Comparison of ENCODE assay signal across 20 mouse cellular contexts in genomic region chr8:125335171-125335570, GRCm38 (mm10).
DNase-seq lines count a peak whose midpoint lies in the region; ATAC-seq and TF ChIP-seq lines count a peak whose summit lies in the region.
"Had no signal": no experiment of that assay in that cellular context is flagged by ENCODE, and none has a peak within 500 bp of the region (broad histone marks: within the 10 kb centered on the region; RNA-seq: fewer than 3 reads in every experiment).

No protein-coding gene starts in this region.

- TF ChIP-seq EP300 in heart, adult 2 months (IDR thresholded peaks at IDR 0.05; ENCODE audit: insufficient read depth, low read depth, low read length): no peak

- H3K36me3 ChIP-seq in heart, embryonic 13.5 days: no peaks in the 10 kb centered on the region
- no peaks in the 10 kb centered on the region for H3K36me3 ChIP-seq in heart, adult 2 months (ENCODE audit: control insufficient read depth, insufficient read depth, low read length)
- no peaks in the 10 kb centered on the region for H3K36me3 ChIP-seq in midbrain, embryonic 12.5 days
- H3K36me3 ChIP-seq in midbrain, embryonic 16.5 days (ENCODE audit: control insufficient read depth, insufficient read depth, low read length): no peaks in the 10 kb centered on the region
- H3K36me3 ChIP-seq: limb, embryonic 12.5 days; liver, embryonic 12.5 days had no signal

- H3K4me3 ChIP-seq in heart, embryonic 13.5 days: no peak overlapping the region
- no peak overlapping the region for H3K4me3 ChIP-seq in heart, adult 2 months
- H3K4me3 ChIP-seq in midbrain, embryonic 12.5 days: no peak overlapping the region
- H3K4me3 ChIP-seq in midbrain, embryonic 16.5 days (ENCODE audit: low read depth, low read length): no peak overlapping the region
- H3K4me3 ChIP-seq: gastrocnemius, adult 2 months; limb, embryonic 12.5 days; liver, embryonic 12.5 days had no signal

- H3K27me3 ChIP-seq in heart, embryonic 13.5 days (replicated peaks): peaks cover 7% of the 10 kb centered on the region; the same call in 1 of the 2 replicates
- H3K27me3 ChIP-seq in heart, adult 2 months (ENCODE audit: control insufficient read depth, insufficient read depth, low read length): no peaks in the 10 kb centered on the region
- H3K27me3 ChIP-seq in midbrain, embryonic 12.5 days: peaks cover 83% of the 10 kb centered on the region
- H3K27me3 ChIP-seq in midbrain, embryonic 16.5 days (ENCODE audit: control insufficient read depth, insufficient read depth, low read depth, low read length): no peaks in the 10 kb centered on the region
- H3K27me3 ChIP-seq: limb, embryonic 12.5 days; liver, embryonic 12.5 days; Patski had no signal

- TF ChIP-seq POLR2A in heart, adult 2 months (IDR thresholded peaks at IDR 0.05; ENCODE audit: insufficient read depth, low read depth, low read length): no peak

- no peak overlapping the region for H3K9ac ChIP-seq in heart, embryonic 13.5 days
- no peak overlapping the region for H3K9ac ChIP-seq in heart, adult 2 months (ENCODE audit: low read depth, low read length)
- H3K9ac ChIP-seq in midbrain, embryonic 12.5 days (replicated peaks): no peak overlapping the region
- H3K9ac ChIP-seq in midbrain, embryonic 16.5 days (ENCODE audit: low read depth, low read length): no peak overlapping the region
- H3K9ac ChIP-seq: limb, embryonic 12.5 days; liver, embryonic 12.5 days had no signal

- no peak for DNase-seq in heart, adult 2 months
- DNase-seq in ZHBTc4 (ENCODE audit: low read depth, low spot score) (peak; percentile 54), adipocyte (ENCODE audit: low spot score) (no peak)
- no peak for DNase-seq in gastrocnemius, adult 18-20 months (ENCODE audit: low spot score)
- DNase-seq: adrenal gland, postnatal 25 days; cerebellum, adult 11 months; embryo, embryonic 11 days; gastrocnemius, adult 2 months; kidney, adult 11 months; lung, adult 2 months; lung, postnatal 36 days had no signal

- no peak overlapping the region for H3K4me2 ChIP-seq in heart, embryonic 13.5 days
- H3K4me2 ChIP-seq in midbrain, embryonic 12.5 days (replicated peaks): no peak overlapping the region
- H3K4me2 ChIP-seq in midbrain, embryonic 16.5 days (ENCODE audit: low read length): no peak overlapping the region
- H3K4me2 ChIP-seq: limb, embryonic 12.5 days; liver, embryonic 12.5 days had no signal

- TF ChIP-seq CTCF in heart, adult 2 months (IDR thresholded peaks at IDR 0.05): no peak

- ATAC-seq in heart, embryonic 13.5 days (ENCODE audit: extremely low read depth, insufficient number of reproducible peaks, low FRiP score, low TSS enrichment): no peak
- ATAC-seq in midbrain, embryonic 12.5 days (ENCODE audit: low FRiP score, low read depth): no peak
- no peak for ATAC-seq in midbrain, embryonic 16.5 days
- ATAC-seq: forebrain, embryonic 16.5 days; liver, embryonic 12.5 days; Patski had no signal

- 53% methylated on average over 6 of the region's 6 CpGs for WGBS in heart, embryonic 13.5 days
- 77% methylated on average over 6 of the region's 6 CpGs for WGBS in heart, adult 2 months
- WGBS in midbrain, embryonic 12.5 days: 30% methylated on average over 6 of the region's 6 CpGs
- 37% methylated on average over 6 of the region's 6 CpGs for WGBS in midbrain, embryonic 16.5 days

- peak overlapping the region; percentile 16; the same call in 1 of the 2 replicates for H3K27ac ChIP-seq in heart, embryonic 13.5 days (replicated peaks)
- no peak overlapping the region for H3K27ac ChIP-seq in heart, adult 2 months
- H3K27ac ChIP-seq in midbrain, embryonic 12.5 days (replicated peaks): peak overlapping the region; percentile 52
- no peak overlapping the region for H3K27ac ChIP-seq in midbrain, embryonic 16.5 days (ENCODE audit: low read length)
- H3K27ac ChIP-seq: gastrocnemius, adult 2 months; kidney, postnatal 0 days; limb, embryonic 12.5 days; liver, embryonic 12.5 days; stomach, postnatal 0 days had no signal

- no peaks in the 10 kb centered on the region for H3K79me2 ChIP-seq in heart, adult 2 months (replicated peaks; ENCODE audit: control insufficient read depth, insufficient read depth, low read length)

- intact Hi-C loops in heart, adult 2 months (cut with DNase I): loop anchor here (5.0 kb wide), 1 partner anchor 537 kb away; no protein-coding TSS in a partner anchor

- H3K9me3 ChIP-seq in heart, embryonic 13.5 days: peaks cover 3% of the 10 kb centered on the region; the same call in 1 of the 2 replicates
- 0 out of 2 replicates have a peak, but pooled peaks cover 3% of the 10 kb centered on the region for H3K9me3 ChIP-seq in midbrain, embryonic 12.5 days
- H3K9me3 ChIP-seq in midbrain, embryonic 16.5 days (replicated peaks; ENCODE audit: control insufficient read depth, low read length, poor library complexity, severe bottlenecking): no peaks in the 10 kb centered on the region
- H3K9me3 ChIP-seq: limb, embryonic 12.5 days; liver, embryonic 12.5 days had no signal

- peaks cover 59% of the 10 kb centered on the region for H3K4me1 ChIP-seq in heart, embryonic 13.5 days
- no peaks in the 10 kb centered on the region; the same call in 1 of the 2 replicates for H3K4me1 ChIP-seq in heart, adult 2 months (ENCODE audit: control insufficient read depth, insufficient read depth, low read length)
- peaks cover 38% of the 10 kb centered on the region for H3K4me1 ChIP-seq in midbrain, embryonic 12.5 days
- H3K4me1 ChIP-seq in midbrain, embryonic 16.5 days (ENCODE audit: control insufficient read depth, insufficient read depth, low read length): peaks cover 15% of the 10 kb centered on the region

Comparison
In these comparisons a context has a peak if more than half of its experiments do, and no peak if none do; other contexts are left out.
1. H3K27ac ChIP-seq: peak in heart, embryonic 13.5 days (single experiment) and midbrain, embryonic 12.5 days (single experiment); none in heart, adult 2 months (single experiment) and midbrain, embryonic 16.5 days (single experiment).